Mouse (Mus musculus) gastrocnemius, adult 2 months (tissue): ENCODE measurements around the gene Setd4. TPM values are rescaled to one million over a fixed set of nuclear protein-coding genes. Genes with fewer than 3 reads are reported as not detected.

Source experiments
- DNase-seq: peaks from one replicate; pipeline ENCODE4 v3.0.0; 2022
- H3K27ac ChIP-seq: fragments of 200-600 bp; 2 replicates; pipeline ENCODE4 v1.8.1; 2022; ENCODE audit warnings: mild to moderate bottlenecking
- H3K4me3 ChIP-seq: fragments of 200-600 bp; 2 replicates; pipeline ENCODE4 v1.8.1; 2022; ENCODE audit warnings: mild to moderate bottlenecking, moderate library complexity
- CTCF ChIP-seq: fragments of 200-600 bp; IDR thresholded peaks from 2 replicates; pipeline ENCODE4 v1.8.1; 2022; ENCODE audit warnings: antibody characterized with exemption, mild to moderate bottlenecking, moderate library complexity
- intact Hi-C: fragments of 180-260 bp; cut with DNase I; formaldehyde crosslinking; loops from one replicate; pipeline ENCODE4 v1.15.1; 2025
- total RNA-seq, 2 experiments: library from RNA; stranded (reverse); gene quantifications; 2 replicates each; pipeline ENCODE4 v1.2.3; 2021

The Setd4 gene
- total RNA-seq, 2 experiments from 2014 or later, result 0.67 to 1.1 TPM

DNA sequence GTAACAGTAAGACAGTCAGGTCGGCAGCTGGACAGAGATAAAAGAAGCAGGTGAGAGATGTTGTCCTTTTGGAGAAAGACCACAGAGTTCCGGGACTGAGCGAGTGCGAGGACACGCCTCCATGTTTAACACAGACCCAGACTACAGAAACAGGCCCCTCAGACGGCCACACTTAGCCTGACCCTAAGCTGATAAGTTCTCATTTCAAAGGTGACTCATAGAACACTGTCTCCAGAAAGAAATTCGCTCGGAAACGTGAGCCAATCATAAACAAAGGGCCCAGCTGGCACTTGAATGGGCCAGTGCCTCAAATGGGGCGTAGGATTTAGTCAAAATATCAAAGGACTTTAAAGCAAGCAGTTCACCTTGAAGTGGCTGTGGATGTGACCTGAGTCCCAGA, 54.6 kb downstream of the Setd4 start:
- intact Hi-C loops, result loop anchor here (10.0 kb wide), 1 partner anchor 854 kb away; no protein-coding TSS in a partner anchor
- H3K4me3 ChIP-seq, result no peak overlapping the region
- no peak for TF ChIP-seq CTCF
- no peak for DNase-seq
- no peak overlapping the region for H3K27ac ChIP-seq

DNA sequence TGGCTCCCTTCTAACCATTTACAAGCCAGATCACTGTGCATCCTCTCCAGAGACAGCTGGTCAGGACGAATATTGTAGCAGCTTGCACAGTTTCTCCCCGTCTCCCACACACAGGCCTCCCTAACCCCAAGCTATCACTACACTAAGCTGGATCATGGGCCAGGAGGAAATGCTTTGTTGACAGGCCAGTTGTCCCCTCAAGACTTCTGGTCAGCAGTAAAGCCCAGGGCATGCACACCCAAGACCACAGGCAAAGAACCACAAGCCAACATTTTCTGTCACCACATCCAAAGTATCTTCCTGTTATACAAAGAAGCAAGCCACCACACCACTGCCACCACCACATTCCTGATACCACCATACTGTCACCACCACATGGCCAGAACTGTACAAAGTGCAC, 55.8 kb downstream of the Setd4 start:
- intact Hi-C loops, result loop anchor here (10.0 kb wide), 1 partner anchor 853 kb away; no protein-coding TSS in a partner anchor
- no peak for TF ChIP-seq CTCF
- Histone ChIP-seq H3K4me3 (no peak overlapping the region), H3K27ac (no peak overlapping the region)
- DNase-seq, result no peak

DNA sequence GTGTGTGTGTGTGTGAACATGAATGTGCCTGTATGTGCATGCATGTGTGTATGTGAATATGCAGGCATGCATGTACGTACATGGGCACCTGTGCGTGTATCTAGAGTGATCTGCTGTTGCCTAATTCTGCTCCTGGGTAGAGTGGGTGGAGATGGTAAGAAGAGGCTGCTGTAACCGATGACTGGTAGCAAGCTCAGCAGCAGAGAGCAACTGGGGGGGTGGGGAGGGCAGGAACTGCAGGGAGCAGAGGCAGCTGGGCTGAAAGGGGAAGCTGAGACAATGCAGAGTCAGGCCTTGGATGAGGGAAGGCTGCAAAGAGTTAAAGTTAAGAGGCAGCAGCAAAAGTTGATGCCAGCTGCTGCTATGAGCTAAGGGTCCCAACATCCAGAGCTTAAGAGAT, 56.7 kb downstream of the Setd4 start:
- no peak for TF ChIP-seq CTCF
- no peak for DNase-seq
- H3K27ac ChIP-seq, result no peak overlapping the region
- no peak overlapping the region for H3K4me3 ChIP-seq
- intact Hi-C loops, result loop anchor here (10.0 kb wide), 1 partner anchor 852 kb away; no protein-coding TSS in a partner anchor

DNA sequence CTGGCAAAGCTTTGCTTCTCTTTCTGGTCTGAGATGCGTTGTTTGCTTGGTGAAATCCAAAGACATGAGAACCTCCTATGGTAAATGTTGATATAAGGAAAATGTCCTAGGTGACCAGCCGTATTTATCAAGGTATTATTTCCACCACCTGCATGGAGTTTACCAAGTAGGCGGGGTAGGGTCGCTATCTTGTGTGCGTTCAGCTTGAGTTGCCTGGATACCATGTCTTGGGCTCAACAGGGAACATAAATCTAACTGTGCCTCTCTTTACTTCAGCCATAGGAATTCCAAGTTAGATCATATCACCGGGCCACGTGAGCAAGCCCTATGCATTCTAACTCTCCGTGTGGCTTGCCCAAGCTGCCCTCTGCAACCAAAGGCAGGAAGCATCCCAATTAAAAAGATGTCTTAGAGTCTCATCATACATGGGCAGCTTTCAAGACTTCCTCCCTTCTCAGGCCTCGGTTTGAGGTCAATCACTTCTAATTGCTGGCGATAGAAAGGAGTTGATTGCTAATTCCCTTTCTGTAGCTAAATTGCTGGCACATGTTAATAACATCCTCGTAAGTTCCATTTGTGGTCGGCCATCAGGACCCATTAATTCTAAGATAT, 57.4 kb downstream of the Setd4 start:
- intact Hi-C loops, result loop anchor here (10.0 kb wide), 1 partner anchor 852 kb away; no protein-coding TSS in a partner anchor
- no peak for DNase-seq
- Histone ChIP-seq H3K27ac (no peak overlapping the region), H3K4me3 (no peak overlapping the region)
- TF ChIP-seq CTCF, result no peak

DNA sequence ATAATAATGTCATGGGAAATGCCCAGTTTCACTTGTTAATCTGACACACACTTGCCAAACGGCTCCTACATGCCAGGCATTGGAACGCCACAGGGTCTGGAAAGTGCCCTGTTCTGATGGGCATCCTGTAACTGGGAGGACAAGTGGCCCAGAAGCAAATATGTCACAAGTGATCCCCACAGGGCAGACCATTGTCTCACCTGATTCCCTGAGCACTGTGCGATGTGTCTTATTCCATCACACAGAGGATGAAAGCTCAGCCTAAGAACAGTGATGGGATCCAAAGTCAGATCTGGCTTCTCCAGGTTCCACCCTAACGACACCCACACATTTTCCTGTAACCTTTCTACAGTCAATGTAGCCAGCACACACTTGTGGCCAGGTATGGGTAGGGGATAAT, 58.9 kb downstream of the Setd4 start:
- Histone ChIP-seq H3K27ac (no peak overlapping the region), H3K4me3 (no peak overlapping the region)
- intact Hi-C loops, result loop anchor here (5.0 to 10.0 kb wide), 2 partner anchors 850 to 1023 kb away; no protein-coding TSS in a partner anchor
- no peak for DNase-seq
- no peak for TF ChIP-seq CTCF

DNA sequence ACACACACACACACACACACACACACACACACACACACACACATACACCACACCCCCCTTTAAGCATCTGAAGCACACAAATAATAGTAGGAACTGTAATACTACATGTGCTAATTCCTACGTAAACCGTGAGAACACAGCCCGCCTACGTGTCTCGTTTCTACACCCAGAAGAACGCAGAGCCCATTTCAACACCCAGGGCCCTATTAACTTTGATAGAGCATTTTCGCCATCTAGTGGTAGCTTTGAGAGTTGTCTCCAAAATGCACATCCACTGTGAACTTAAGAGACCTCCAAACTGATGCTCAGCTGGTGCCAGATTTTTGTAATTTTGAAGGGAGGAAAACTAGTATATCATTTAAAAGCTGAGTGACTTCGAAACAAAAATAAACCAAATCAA, 60.2 kb downstream of the Setd4 start:
- peak; percentile 81 for TF ChIP-seq CTCF
- intact Hi-C loops, result loop anchor here (5.0 to 10.0 kb wide), 2 partner anchors 849 to 1021 kb away; no protein-coding TSS in a partner anchor
- DNase-seq, result peak; percentile 32
- H3K4me3 ChIP-seq, result no peak overlapping the region
- no peak overlapping the region for H3K27ac ChIP-seq

DNA sequence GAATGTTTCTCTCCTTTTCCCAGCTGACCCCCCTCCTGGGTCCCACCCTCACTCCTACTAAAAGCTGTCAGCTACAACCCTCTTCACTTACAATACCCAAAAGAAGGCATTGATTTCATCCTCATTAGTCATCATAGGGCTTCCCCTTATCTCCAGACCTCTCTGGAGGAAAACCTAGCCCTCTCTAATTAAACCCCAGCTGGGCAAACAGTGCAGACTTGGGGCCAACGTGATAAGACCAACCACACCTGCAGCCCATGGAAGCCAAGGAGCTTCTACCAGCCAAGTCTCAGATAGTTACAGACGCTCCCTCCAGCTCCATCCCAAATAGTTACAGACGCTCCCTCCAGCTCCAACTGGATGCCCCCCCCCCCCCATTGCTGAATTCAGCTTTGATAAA, 64.0 kb downstream of the Setd4 start:
- no peak overlapping the region for H3K4me3 ChIP-seq
- intact Hi-C loops, result loop anchor here (5.0 to 10.0 kb wide), 2 partner anchors 845 to 1018 kb away; no protein-coding TSS in a partner anchor
- no peak overlapping the region for H3K27ac ChIP-seq
- DNase-seq, result no peak
- TF ChIP-seq CTCF, result no peak

DNA sequence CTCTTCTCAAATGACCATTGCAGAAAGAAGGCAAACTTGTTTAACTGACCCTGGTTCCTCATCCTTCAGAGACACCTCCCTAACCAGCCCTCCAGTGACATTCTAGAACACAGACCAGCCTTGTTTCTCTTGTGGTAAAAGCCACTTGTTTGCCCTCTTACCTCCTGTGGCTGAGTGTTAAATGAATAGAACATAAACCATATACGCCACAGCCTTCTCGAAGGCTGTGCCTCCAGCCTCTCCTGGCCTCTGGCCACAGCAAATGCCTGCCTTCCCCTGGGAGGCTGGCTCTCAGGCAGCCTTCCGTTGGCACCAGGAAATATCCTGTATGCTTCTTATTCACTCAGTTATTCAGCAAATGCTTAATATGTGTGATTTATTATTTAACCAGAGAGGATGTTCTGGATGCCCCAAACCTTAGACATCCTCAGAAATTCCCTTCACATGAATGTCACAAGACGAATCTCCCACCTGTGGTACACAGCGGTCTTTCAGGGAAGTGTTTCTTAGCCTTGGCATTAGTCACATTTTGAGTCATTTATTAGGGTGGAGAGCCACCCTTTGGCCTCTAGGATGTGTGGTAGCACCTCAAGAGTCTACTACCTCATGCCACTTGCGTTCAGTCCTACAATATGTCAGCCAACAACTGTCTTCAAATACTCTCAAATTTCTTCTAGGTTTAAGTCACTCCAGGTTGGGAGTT, 68.6 kb downstream of the Setd4 start:
- H3K4me3 ChIP-seq, result no peak overlapping the region
- DNase-seq, result no peak
- no peak overlapping the region for H3K27ac ChIP-seq
- intact Hi-C loops, result no loop called here
- TF ChIP-seq CTCF, result no peak

Other genes with a start within 250 kb of the Setd4 start
- 10 to 100 TPM; 17.4 to 27.5 TPM for gene Cbr1, start 1.8 kb upstream of the Setd4 start, total RNA-seq
- gene Gm5678, start 24.0 kb upstream of the Setd4 start, total RNA-seq, result 1 to 10 TPM; 1.3 to 1.5 TPM
- gene Cbr3, start 79.2 kb upstream of the Setd4 start, total RNA-seq, result 1 to 10 TPM; 1.8 to 2.3 TPM
- 10 to 100 TPM; 28.6 to 48.7 TPM for gene Dop1b, start 107.8 kb upstream of the Setd4 start, total RNA-seq
- gene Morc3, start 228.1 kb upstream of the Setd4 start, total RNA-seq, result 10 to 100 TPM; 10.2 to 14.1 TPM